Mouse (Mus musculus) bone marrow macrophage, adult 2 months (primary cell): ENCODE results near the gene Slc7a7.

Source experiments
- CTCF ChIP-seq: IDR thresholded peaks from 2 replicates; pipeline ENCODE4 v1.5.1; 2012; ENCODE audit warnings: low read depth, mild to moderate bottlenecking, low read length, moderate library complexity
- POLR2A ChIP-seq: IDR thresholded peaks from 2 replicates; pipeline ENCODE4 v1.6.1; 2012; ENCODE audit warnings: mild to moderate bottlenecking, low read depth, low read length, borderline replicate concordance

DNA sequence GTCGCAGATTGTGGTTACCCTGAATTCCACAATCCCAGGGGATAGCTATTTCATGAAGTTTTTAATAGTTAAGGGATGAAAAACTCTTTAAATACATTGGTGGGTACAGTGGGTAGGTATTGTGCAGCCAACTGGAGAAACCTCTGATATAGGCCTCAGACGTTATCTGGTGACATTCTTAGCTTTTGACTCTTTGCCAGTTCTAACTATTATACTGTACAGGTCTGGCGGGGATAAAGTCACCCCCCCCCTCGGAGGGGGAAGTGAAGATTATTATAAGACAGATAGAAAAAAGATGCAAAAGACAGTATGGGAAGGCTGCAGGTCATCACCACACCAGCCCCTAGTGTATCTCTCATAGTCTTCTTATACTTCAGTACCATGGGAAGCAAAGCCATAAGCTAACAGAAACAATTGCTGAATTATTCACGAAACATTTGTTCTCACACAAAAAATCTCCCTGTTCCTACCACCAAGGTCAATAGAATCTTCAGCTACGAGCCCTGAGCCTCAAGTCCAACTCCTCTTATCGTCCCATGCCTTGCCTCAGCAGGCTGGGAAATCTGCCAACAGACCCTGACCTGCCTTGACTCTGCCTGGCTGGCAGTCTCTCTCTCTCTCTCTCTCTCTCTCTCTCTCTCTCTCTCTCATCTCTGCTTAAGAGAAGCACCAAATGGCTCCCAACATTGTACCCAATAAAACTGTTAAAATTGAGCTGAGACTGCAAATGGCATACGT is 84.0 kb downstream of the Slc7a7 start:
- no peak for TF ChIP-seq POLR2A
- TF ChIP-seq CTCF = no peak
